Mouse (Mus musculus) kidney, adult 2 months (tissue): ENCODE measurements around the gene Raver1. TPM values are rescaled to one million over a fixed set of nuclear protein-coding genes. Genes with fewer than 3 reads are reported as not detected.

Experiments
- DNase-seq: peaks from one replicate; pipeline ENCODE4 v3.0.0; 2021
- H3K27ac ChIP-seq: fragments of 200-500 bp; 2 replicates; pipeline ENCODE4 v1.5.1; 2012; ENCODE audit warnings: low read depth, low read length, control low read depth, inconsistent platforms; ENCODE audit not compliant: insufficient read depth
- H3K27me3 ChIP-seq: fragments of 200-500 bp; replicated peaks from 2 replicates; pipeline ENCODE4 v1.6.1; 2012; ENCODE audit warnings: mild to moderate bottlenecking, moderate library complexity, low read length, inconsistent platforms; ENCODE audit not compliant: control insufficient read depth, insufficient read depth
- H3K36me3 ChIP-seq: fragments of 200-500 bp; 2 replicates; pipeline ENCODE4 v1.6.1; 2012; ENCODE audit warnings: mild to moderate bottlenecking, moderate library complexity, low read length, inconsistent platforms; ENCODE audit not compliant: control insufficient read depth, insufficient read depth
- H3K4me1 ChIP-seq: fragments of 200-500 bp; 2 replicates; pipeline ENCODE4 v1.6.1; 2011; ENCODE audit warnings: low read length; ENCODE audit not compliant: control insufficient read depth, insufficient read depth
- H3K4me3 ChIP-seq: fragments of 200-500 bp; 2 replicates; pipeline ENCODE4 v1.5.1; 2011; ENCODE audit warnings: mild to moderate bottlenecking, low read depth, low read length, control low read depth; ENCODE audit not compliant: insufficient read depth
- CTCF ChIP-seq: fragments of 200-500 bp; conservative IDR thresholded peaks from 2 replicates; pipeline ENCODE4 v1.5.1; 2011; ENCODE audit warnings: low read depth, mild to moderate bottlenecking, control low read depth, low read length, moderate library complexity, mixed read lengths; ENCODE audit not compliant: insufficient read depth, insufficient read length
- POLR2A ChIP-seq: fragments of 200-500 bp; IDR thresholded peaks from one replicate; pipeline ENCODE4 v1.6.1; 2011; ENCODE audit warnings: low read depth, low read length, control low read depth
- WGBS: fragments of 180-500 bp; shearing (Covaris S2); methylation state at CpG from one replicate; pipeline ENCODE4 v1.1.7; 2018; 5-methylcytosine and 5-hydroxymethylcytosine counted together
- polyA plus RNA-seq: library from polyadenylated mRNA; depleted of rRNA; stranded (reverse); fragments of >200 nt; gene quantifications from 2 replicates; pipeline ENCODE4 v1.2.3, GENCODE M21; 2012

Raver1 gene
- polyA plus RNA-seq, 1 experiment, result 45.8 TPM

GRCm38 (mm10) chr9:21105760-21106564 lies 14.2 kb upstream of the Raver1 start:
- no peak overlapping the region for H3K27ac ChIP-seq
- no peaks in the 10 kb centered on the region for H3K27me3 ChIP-seq
- no peak overlapping the region for H3K4me3 ChIP-seq
- DNase-seq, result no peak
- H3K36me3 ChIP-seq, result no peaks in the 10 kb centered on the region
- no peak for TF ChIP-seq POLR2A
- TF ChIP-seq CTCF, result no peak
- 77% methylated on average over 5 of the region's 5 CpGs for WGBS
- H3K4me1 ChIP-seq, result no peaks in the 10 kb centered on the region

- DNase-seq, result no peak
- Histone ChIP-seq H3K4me3 (no peak overlapping the region), H3K27ac (no peak overlapping the region), H3K27me3 (no peaks in the 10 kb centered on the region), H3K36me3 (no peaks in the 10 kb centered on the region), H3K4me1 (no peaks in the 10 kb centered on the region)
- TF ChIP-seq POLR2A (no peak), CTCF (no peak)
- 83% methylated on average over 6 of the region's 6 CpGs for WGBS
These were observed 13.0 kb upstream of the Raver1 start for GRCm38 (mm10) chr9:21104814-21105213.

GRCm38 (mm10) chr9:21102076-21102475 lies 10.3 kb upstream of the Raver1 start:
- H3K27me3 ChIP-seq, result no peaks in the 10 kb centered on the region
- DNase-seq, result peak; percentile 23
- H3K4me1 ChIP-seq, result no peaks in the 10 kb centered on the region
- 95% methylated on average over 2 of the region's 2 CpGs for WGBS
- no peak overlapping the region for H3K4me3 ChIP-seq
- H3K27ac ChIP-seq, result no peak overlapping the region
- no peaks in the 10 kb centered on the region for H3K36me3 ChIP-seq
- no peak for TF ChIP-seq POLR2A

GRCm38 (mm10) chr9:21100447-21101161 lies 8.8 kb upstream of the Raver1 start:
- no peaks in the 10 kb centered on the region for H3K27me3 ChIP-seq
- no peak overlapping the region for H3K4me3 ChIP-seq
- WGBS, result 54% methylated on average over 15 of the region's 15 CpGs
- DNase-seq, result no peak
- H3K36me3 ChIP-seq, result no peaks in the 10 kb centered on the region
- no peak overlapping the region for H3K27ac ChIP-seq
- H3K4me1 ChIP-seq, result no peaks in the 10 kb centered on the region
- TF ChIP-seq POLR2A (no peak), CTCF (no peak)

GRCm38 (mm10) chr9:21097793-21098192 lies 6.0 kb upstream of the Raver1 start:
- H3K36me3 ChIP-seq, result no peaks in the 10 kb centered on the region
- WGBS, result 73% methylated on average over 8 of the region's 8 CpGs
- no peaks in the 10 kb centered on the region for H3K4me1 ChIP-seq
- H3K27me3 ChIP-seq, result no peaks in the 10 kb centered on the region
- no peak overlapping the region for H3K4me3 ChIP-seq
- no peak overlapping the region for H3K27ac ChIP-seq
- TF ChIP-seq CTCF, result no peak
- no peak for TF ChIP-seq POLR2A
- DNase-seq, result no peak

- 100% methylated on average over 4 of the region's 4 CpGs for WGBS
- Histone ChIP-seq H3K27me3 (no peaks in the 10 kb centered on the region), H3K27ac (no peak overlapping the region), H3K4me3 (no peak overlapping the region), H3K4me1 (no peaks in the 10 kb centered on the region), H3K36me3 (no peaks in the 10 kb centered on the region)
- no peak for TF ChIP-seq CTCF
- no peak for DNase-seq
These were observed 4.2 kb upstream of the Raver1 start for GRCm38 (mm10) chr9:21095958-21096357.

GRCm38 (mm10) chr9:21093423-21093822 lies 1.6 kb upstream of the Raver1 start:
- no peaks in the 10 kb centered on the region for H3K27me3 ChIP-seq
- H3K4me1 ChIP-seq, result peaks cover 4% of the 10 kb centered on the region; the same call in 1 of the 2 replicates
- WGBS, result 98% methylated on average over 9 of the region's 9 CpGs
- H3K4me3 ChIP-seq, result no peak overlapping the region
- H3K27ac ChIP-seq, result no peak overlapping the region
- DNase-seq, result no peak
- H3K36me3 ChIP-seq, result no peaks in the 10 kb centered on the region
- TF ChIP-seq POLR2A, result no peak
- no peak for TF ChIP-seq CTCF
